Mouse (Mus musculus) embryonic facial prominence, embryonic 12.5 days (tissue): Measurements from ENCODE around the gene Lsm2. TPM values are rescaled to one million over a fixed set of nuclear protein-coding genes. Genes with fewer than 3 reads are reported as not detected.
"Not testable (repeated sequence)": the region's sequence is repeated elsewhere in the genome, so short reads cannot be mapped to it uniquely, and the experiment has no call there.

Source experiments
- ATAC-seq: fragments of 200-750 bp; cut with Nextera tagmentation; 2 replicates; pipeline ENCODE4 v1.8.0; 2017; ENCODE audit not compliant: insufficient number of reproducible peaks, insufficient read depth, low FRiP score, low TSS enrichment
- H3K27ac ChIP-seq: fragments of 300-500 bp; sonication (generic); 2 replicates; pipeline ENCODE4 v1.5.1; 2016; ENCODE audit warnings: mild to moderate bottlenecking
- H3K27me3 ChIP-seq: fragments of 300-500 bp; sonication (generic); 2 replicates; pipeline ENCODE4 v1.6.1; 2016; ENCODE audit warnings: mild to moderate bottlenecking, moderate library complexity
- H3K36me3 ChIP-seq: fragments of 300-500 bp; sonication (generic); 2 replicates; pipeline ENCODE4 v1.6.1; 2016; ENCODE audit warnings: mild to moderate bottlenecking
- H3K4me1 ChIP-seq: fragments of 300-500 bp; sonication (generic); 2 replicates; pipeline ENCODE4 v1.6.1; 2016
- H3K4me2 ChIP-seq: fragments of 300-500 bp; sonication (generic); replicated peaks from 2 replicates; pipeline ENCODE4 v1.6.1; 2016; ENCODE audit warnings: mild to moderate bottlenecking, moderate library complexity
- H3K4me3 ChIP-seq: fragments of 300-500 bp; sonication (generic); 2 replicates; pipeline ENCODE4 v1.5.1; 2016; ENCODE audit warnings: mild to moderate bottlenecking
- H3K9ac ChIP-seq: fragments of 300-500 bp; sonication (generic); 2 replicates; pipeline ENCODE4 v1.6.1; 2016; ENCODE audit warnings: mild to moderate bottlenecking, moderate library complexity
- H3K9me3 ChIP-seq: fragments of 300-500 bp; sonication (generic); 2 replicates; pipeline ENCODE4 v1.6.1; 2016; ENCODE audit warnings: mild to moderate bottlenecking, moderate library complexity
- WGBS: fragments of 180-500 bp; shearing (Covaris S2); methylation state at CpG from one replicate; pipeline ENCODE4 v1.1.7; 2016; 5-methylcytosine and 5-hydroxymethylcytosine counted together
- polyA plus RNA-seq: library from polyadenylated mRNA; unstranded; fragments of >200 nt; fragmentation: Nextera tagmentation; extraction: Ambion mirVana; gene quantifications from 2 replicates; pipeline ENCODE4 v1.2.1, GENCODE M21; 2016

Gene Lsm2
- polyA plus RNA-seq, 1 experiment from 2014 or later, result 212 TPM

DNA sequence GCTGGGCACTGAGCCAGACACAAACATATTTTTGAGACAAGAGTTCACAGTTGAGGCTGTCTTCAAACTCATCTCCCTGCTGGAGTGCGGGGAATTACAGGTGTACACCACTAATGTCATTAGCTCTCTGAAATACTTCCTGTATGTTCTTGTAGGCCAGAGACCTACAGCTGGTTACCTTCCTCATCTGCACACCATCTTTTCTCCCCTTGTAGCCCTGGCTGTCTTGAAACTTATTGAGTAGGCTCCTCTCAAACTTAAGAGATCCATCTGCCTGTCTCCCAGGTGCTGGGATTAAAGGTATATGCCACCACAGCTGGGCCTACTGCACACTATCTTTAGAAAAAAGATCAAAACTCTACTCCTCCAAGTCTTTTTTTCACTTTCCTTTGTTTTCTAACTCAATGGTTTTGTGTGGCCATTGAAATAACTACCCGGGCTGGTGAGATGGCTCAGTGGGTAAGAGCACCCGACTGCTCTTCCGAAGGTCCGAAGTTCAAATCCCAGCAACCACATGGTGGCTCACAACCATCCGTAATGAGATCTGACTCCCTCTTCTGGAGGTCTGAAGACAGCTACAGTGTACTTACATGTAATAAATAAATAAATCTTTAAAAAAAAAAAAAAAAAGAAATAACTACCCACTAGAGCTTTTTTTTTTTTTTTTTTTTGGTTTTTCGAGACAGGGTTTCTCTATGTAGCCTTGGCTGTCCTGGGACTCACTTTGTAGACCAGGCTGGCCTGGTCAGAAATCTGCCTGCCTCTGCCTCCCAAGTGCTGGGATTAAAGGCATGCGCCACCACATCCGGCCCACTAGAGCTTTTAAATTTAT is 32.7 kb upstream of the Lsm2 start:
- not testable (repeated sequence) for H3K27me3 ChIP-seq, H3K4me3 ChIP-seq, H3K9ac ChIP-seq, H3K4me2 ChIP-seq, ATAC-seq, H3K27ac ChIP-seq, H3K4me1 ChIP-seq, H3K9me3 ChIP-seq
- H3K36me3 ChIP-seq, result peaks cover 18% of the 10 kb centered on the region
- 52% methylated on average over 9 of the region's 9 CpGs for WGBS

DNA sequence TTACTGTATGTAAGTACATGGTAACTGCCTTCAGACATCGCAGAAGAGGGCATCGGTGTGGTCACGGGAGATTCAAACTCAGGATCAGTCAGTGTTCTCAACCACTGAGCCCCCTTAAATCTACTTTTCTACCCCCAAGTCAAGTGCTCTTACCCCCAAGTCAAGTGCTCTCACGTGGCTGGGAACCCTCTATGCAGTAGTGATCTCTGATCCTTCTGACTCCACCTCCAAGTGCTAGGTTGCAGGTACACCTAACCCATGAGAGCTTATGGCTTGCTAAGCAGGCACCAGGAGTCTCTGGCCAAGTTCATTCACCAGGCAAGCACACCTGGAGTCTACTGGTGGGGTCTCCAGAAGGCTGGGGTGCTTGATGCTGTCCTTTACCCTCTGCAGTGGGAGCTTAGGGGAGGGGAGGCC is 32.1 kb upstream of the Lsm2 start:
- H3K9ac ChIP-seq, result no peak overlapping the region
- 31% methylated on average over 4 of the region's 4 CpGs for WGBS
- no peak overlapping the region for H3K4me2 ChIP-seq
- H3K27me3 ChIP-seq, result no peaks in the 10 kb centered on the region
- H3K4me1 ChIP-seq, result peaks cover 9% of the 10 kb centered on the region
- peaks cover 18% of the 10 kb centered on the region for H3K36me3 ChIP-seq
- H3K27ac ChIP-seq, result 0 out of 2 replicates have a peak overlapping the region, but pooled peaks have one; percentile 50
- no peak for ATAC-seq
- H3K9me3 ChIP-seq, result no peaks in the 10 kb centered on the region
- 0 out of 2 replicates have a peak overlapping the region, but pooled peaks have one; percentile 2 for H3K4me3 ChIP-seq

- peaks cover 3% of the 10 kb centered on the region; the same call in 1 of the 2 replicates for H3K27me3 ChIP-seq
- peak overlapping the region; percentile 99 for H3K9ac ChIP-seq
- H3K4me2 ChIP-seq, result peak overlapping the region; percentile 83
- H3K4me1 ChIP-seq, result peaks cover 9% of the 10 kb centered on the region
- peak overlapping the region; percentile 87 for H3K4me3 ChIP-seq
- H3K9me3 ChIP-seq, result no peaks in the 10 kb centered on the region
- peaks cover 18% of the 10 kb centered on the region for H3K36me3 ChIP-seq
- H3K27ac ChIP-seq, result peak overlapping the region; percentile 95
- ATAC-seq, result no peak
- WGBS, result 27% methylated on average over 10 of the region's 10 CpGs
These were observed 30.9 kb upstream of the Lsm2 start for GRCm38 (mm10) chr17:34950514-34951455.

DNA sequence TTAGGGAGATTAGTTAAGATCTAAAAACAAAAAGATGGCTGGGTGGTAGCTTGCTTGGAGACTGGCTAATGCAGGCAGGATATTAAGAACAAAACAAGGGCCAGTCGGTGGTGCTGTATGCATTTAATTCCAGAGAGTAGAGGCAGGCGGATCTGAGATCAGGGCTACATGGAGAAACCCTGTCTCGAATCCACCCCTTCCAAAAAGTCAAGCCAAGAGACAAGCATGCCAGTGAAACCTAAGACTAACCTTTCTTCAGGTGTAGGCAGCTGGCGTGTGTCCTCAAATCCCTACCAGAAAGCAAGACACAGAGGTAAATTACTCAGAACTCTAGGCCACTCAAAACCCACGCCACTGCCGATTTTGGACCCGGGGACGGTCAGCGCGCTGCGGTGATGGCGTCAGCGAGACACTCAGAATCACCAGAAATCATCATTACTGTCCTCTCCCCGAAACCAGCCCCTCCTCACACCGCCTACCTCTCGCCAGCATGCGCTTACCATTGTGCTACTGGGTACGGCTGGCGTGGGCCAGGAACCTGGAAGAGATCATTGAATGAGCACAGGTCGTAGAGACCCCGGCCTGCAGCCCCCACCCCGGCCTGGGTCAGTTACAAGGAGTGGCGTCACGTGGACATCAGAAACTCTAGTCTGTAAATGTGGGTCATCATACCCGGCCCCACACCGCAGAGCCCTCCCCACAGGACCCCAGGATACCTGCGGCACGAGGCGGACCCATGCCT is 29.9 kb upstream of the Lsm2 start:
- Histone ChIP-seq H3K27ac (peak overlapping the region; percentile 95), H3K36me3 (peaks cover 18% of the 10 kb centered on the region), H3K9ac (peak overlapping the region; percentile 99), H3K4me2 (peak overlapping the region; percentile 83), H3K27me3 (peaks cover 7% of the 10 kb centered on the region; the same call in 1 of the 2 replicates), H3K9me3 (no peaks in the 10 kb centered on the region), H3K4me3 (peak overlapping the region; percentile 87), H3K4me1 (peaks cover 9% of the 10 kb centered on the region)
- under 1% methylated on average over 29 of the region's 29 CpGs for WGBS
- ATAC-seq, result no peak; the same call in none of the 2 replicates

DNA sequence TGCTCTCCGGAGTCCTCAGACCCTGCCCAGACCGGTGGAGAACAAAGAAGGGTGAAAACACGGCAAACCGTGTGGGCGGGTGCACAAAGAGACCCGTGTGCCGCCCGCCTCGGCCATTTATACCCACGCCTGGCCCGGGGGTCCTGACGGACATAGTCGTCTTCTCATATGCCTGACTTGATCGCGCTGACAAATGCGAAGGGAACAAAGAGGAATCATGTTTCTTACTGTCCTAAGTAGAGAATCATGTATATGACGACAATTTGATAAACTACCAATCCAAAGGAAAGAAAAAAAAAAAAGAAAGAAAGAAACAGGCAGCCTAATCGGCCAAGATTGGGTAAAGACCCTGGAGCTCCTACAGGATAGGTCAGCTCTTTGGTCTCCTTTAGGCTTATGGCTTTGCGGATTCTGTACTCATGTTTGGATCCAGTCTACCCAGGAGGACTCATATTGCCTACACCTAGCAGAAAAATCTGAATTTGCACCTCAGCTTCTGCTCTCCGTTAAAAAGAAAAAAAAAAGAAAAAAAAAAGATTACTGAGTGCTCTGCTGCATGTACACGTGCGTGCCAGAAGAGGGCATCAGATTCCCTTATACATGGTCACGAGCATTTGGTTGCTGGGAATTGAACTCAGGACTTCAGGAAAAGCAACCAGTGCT is 29.2 kb upstream of the Lsm2 start:
- ATAC-seq, result peak; percentile 68; the same call in 1 of the 2 replicates
- Histone ChIP-seq H3K9me3 (no peaks in the 10 kb centered on the region), H3K4me1 (peaks cover 9% of the 10 kb centered on the region), H3K27me3 (peaks cover 8% of the 10 kb centered on the region; the same call in 1 of the 2 replicates), H3K27ac (peak overlapping the region; percentile 95), H3K4me2 (peak overlapping the region; percentile 83), H3K4me3 (peak overlapping the region; percentile 87), H3K9ac (peak overlapping the region; percentile 99), H3K36me3 (peaks cover 18% of the 10 kb centered on the region)
- WGBS, result under 1% methylated on average over 23 of the region's 23 CpGs

- Histone ChIP-seq H3K36me3 (peaks cover 18% of the 10 kb centered on the region), H3K27me3 (peaks cover 8% of the 10 kb centered on the region; the same call in 1 of the 2 replicates), H3K9me3 (no peaks in the 10 kb centered on the region), H3K9ac (no peak overlapping the region), H3K27ac (peak overlapping the region; percentile 95; the same call in 1 of the 2 replicates), H3K4me1 (peaks cover 9% of the 10 kb centered on the region), H3K4me3 (peak overlapping the region; percentile 87), H3K4me2 (peak overlapping the region; percentile 83; the same call in 1 of the 2 replicates)
- WGBS, result 91% methylated on average over 3 of the region's 3 CpGs
- ATAC-seq, result no peak
These were observed 28.4 kb upstream of the Lsm2 start for GRCm38 (mm10) chr17:34953258-34953657.

- peaks cover 8% of the 10 kb centered on the region; the same call in 1 of the 2 replicates for H3K27me3 ChIP-seq
- H3K4me3 ChIP-seq, result no peak overlapping the region
- 86% methylated on average over 4 of the region's 4 CpGs for WGBS
- no peak overlapping the region for H3K9ac ChIP-seq
- H3K27ac ChIP-seq, result no peak overlapping the region
- H3K36me3 ChIP-seq, result peaks cover 18% of the 10 kb centered on the region
- H3K9me3 ChIP-seq, result no peaks in the 10 kb centered on the region
- H3K4me1 ChIP-seq, result peaks cover 9% of the 10 kb centered on the region
- H3K4me2 ChIP-seq, result no peak overlapping the region
- ATAC-seq, result no peak
These were observed 27.8 kb upstream of the Lsm2 start for GRCm38 (mm10) chr17:34953904-34954303.

DNA sequence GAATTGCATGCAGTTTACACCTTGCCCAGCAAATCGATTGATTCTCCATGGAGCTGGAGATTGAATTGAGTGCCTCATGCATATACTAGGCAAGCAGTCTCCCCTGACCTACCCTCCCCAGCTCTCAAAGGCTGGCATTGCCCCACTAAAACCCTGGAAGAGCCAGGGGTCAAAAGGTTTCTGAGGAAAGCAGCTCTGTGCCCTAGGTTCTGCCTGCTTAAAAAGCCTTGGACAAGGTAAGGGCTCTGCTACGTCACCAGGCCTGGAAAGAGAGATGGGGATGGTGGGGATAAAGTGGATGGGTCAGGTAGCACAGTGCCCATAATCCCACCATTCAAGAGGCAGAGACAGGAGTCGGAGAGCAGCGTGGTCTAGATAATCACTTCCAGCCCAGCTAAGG is 26.8 kb upstream of the Lsm2 start:
- peaks cover 8% of the 10 kb centered on the region; the same call in 1 of the 2 replicates for H3K27me3 ChIP-seq
- no peaks in the 10 kb centered on the region for H3K9me3 ChIP-seq
- no peak overlapping the region for H3K4me3 ChIP-seq
- peaks cover 9% of the 10 kb centered on the region for H3K4me1 ChIP-seq
- WGBS, result 46% methylated on average over 4 of the region's 4 CpGs
- H3K4me2 ChIP-seq, result no peak overlapping the region
- no peak for ATAC-seq
- no peak overlapping the region for H3K9ac ChIP-seq
- no peak overlapping the region for H3K27ac ChIP-seq
- H3K36me3 ChIP-seq, result peaks cover 12% of the 10 kb centered on the region

DNA sequence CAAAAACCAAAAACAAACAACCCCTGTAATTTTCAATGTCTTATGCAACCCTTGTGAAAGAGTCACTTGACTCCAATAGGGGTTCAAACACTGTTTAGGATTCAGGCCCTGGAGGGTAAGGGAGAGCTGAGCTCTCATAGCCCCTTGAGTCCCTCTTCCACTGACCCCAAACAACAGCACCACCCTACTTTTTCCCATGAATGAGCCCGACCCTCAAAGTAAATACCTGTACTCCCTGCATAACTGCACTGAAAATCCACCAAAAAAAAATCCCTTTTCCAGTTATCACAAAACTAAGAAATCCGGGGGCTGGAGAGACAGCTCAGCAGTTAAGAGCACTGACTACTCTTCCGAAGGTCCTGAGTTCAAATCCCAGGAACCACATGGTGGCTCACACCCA is 25.8 kb upstream of the Lsm2 start:
- H3K4me2 ChIP-seq, result no peak overlapping the region
- H3K27me3 ChIP-seq, result peaks cover 8% of the 10 kb centered on the region; the same call in 1 of the 2 replicates
- H3K4me3 ChIP-seq, result no peak overlapping the region
- ATAC-seq, result no peak
- no peak overlapping the region for H3K9ac ChIP-seq
- H3K4me1 ChIP-seq, result peaks cover 7% of the 10 kb centered on the region
- WGBS, result 83% methylated on average over 3 of the region's 3 CpGs
- H3K9me3 ChIP-seq, result no peaks in the 10 kb centered on the region
- peaks cover 1% of the 10 kb centered on the region for H3K36me3 ChIP-seq
- no peak overlapping the region for H3K27ac ChIP-seq

DNA sequence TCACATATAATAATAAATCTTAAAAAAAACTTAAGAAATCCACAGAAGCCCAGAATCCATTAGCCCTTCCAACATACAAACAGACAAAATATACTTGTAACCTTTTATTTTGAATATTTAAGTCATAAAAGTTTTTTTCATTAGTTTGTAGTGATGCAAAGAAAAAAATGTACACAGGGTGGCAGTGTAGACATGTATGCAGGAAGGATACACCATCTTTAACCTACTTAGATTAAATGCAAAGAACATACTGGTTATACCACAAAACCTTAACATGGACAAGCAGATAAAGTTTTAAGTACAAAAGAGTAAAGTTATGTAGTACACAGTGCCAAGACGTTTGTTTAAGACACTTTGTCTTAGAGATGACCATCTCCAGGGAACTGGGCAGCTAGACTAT is 25.3 kb upstream of the Lsm2 start:
- Histone ChIP-seq H3K4me2 (no peak overlapping the region), H3K27me3 (peaks cover 8% of the 10 kb centered on the region), H3K27ac (no peak overlapping the region), H3K9me3 (no peaks in the 10 kb centered on the region), H3K4me3 (no peak overlapping the region), H3K9ac (no peak overlapping the region), H3K36me3 (no peaks in the 10 kb centered on the region), H3K4me1 (0 out of 2 replicates have a peak, but pooled peaks cover 5% of the 10 kb centered on the region)
- 50% methylated on average over 1 of the region's 1 CpGs for WGBS
- no peak for ATAC-seq
